Mouse (Mus musculus) neural tube, embryonic 14.5 days (tissue): ENCODE data around the gene AC170998.1. TPM values are rescaled to one million over a fixed set of nuclear protein-coding genes. Genes with fewer than 3 reads are reported as not detected.

Source experiments
- ATAC-seq: fragments of 200-750 bp; cut with Nextera tagmentation; 2 replicates; pipeline ENCODE4 v1.8.0; 2017; ENCODE audit warnings: low read depth, mild to moderate bottlenecking, moderate TSS enrichment, moderate library complexity
- H3K27ac ChIP-seq: fragments of 300-500 bp; sonication (generic); 2 replicates; pipeline ENCODE4 v1.5.1; 2014; ENCODE audit warnings: low read depth, mild to moderate bottlenecking, control low read depth, low read length, moderate library complexity, mixed read lengths
- H3K27me3 ChIP-seq: fragments of 300-500 bp; sonication (generic); 2 replicates; pipeline ENCODE4 v1.6.1; 2014; ENCODE audit warnings: low read length; ENCODE audit not compliant: control insufficient read depth, insufficient read depth
- H3K36me3 ChIP-seq: fragments of 300-500 bp; sonication (generic); 2 replicates; pipeline ENCODE4 v1.6.1; 2014; ENCODE audit warnings: low read length, mixed read lengths; ENCODE audit not compliant: control insufficient read depth, insufficient read depth
- H3K4me1 ChIP-seq: fragments of 300-500 bp; sonication (generic); 2 replicates; pipeline ENCODE4 v1.6.1; 2014; ENCODE audit warnings: low read length; ENCODE audit not compliant: control insufficient read depth, insufficient read depth
- H3K4me2 ChIP-seq: fragments of 300-500 bp; sonication (generic); 2 replicates; pipeline ENCODE4 v1.6.1; 2014; ENCODE audit warnings: mild to moderate bottlenecking, low read depth, low read length, control low read depth
- H3K4me3 ChIP-seq: fragments of 300-500 bp; sonication (generic); 2 replicates; pipeline ENCODE4 v1.5.1; 2014; ENCODE audit warnings: low read depth, low read length, control low read depth, mixed read lengths
- H3K9ac ChIP-seq: fragments of 300-500 bp; sonication (generic); replicated peaks from 2 replicates; pipeline ENCODE4 v1.6.1; 2014; ENCODE audit warnings: low read depth, mild to moderate bottlenecking, control low read depth, low read length, mixed read lengths
- H3K9me3 ChIP-seq: fragments of 300-500 bp; sonication (generic); 2 replicates; pipeline ENCODE4 v1.6.1; 2016; ENCODE audit warnings: low read length; ENCODE audit not compliant: control insufficient read depth
- WGBS: fragments of 180-500 bp; shearing (Covaris S2); extraction: QIAGEN DNeasy Blood & Tissue Kit; methylation state at CpG from one replicate; pipeline ENCODE4 v1.1.7; 2014; 5-methylcytosine and 5-hydroxymethylcytosine counted together
- polyA plus RNA-seq: library from polyadenylated mRNA; unstranded; fragments of >200 nt; fragmentation: Nextera tagmentation; extraction: Ambion mirVana; gene quantifications from 2 replicates; pipeline ENCODE4 v1.2.1, GENCODE M21; 2014

The AC170998.1 gene
- polyA plus RNA-seq, 1 experiment from 2014 or later = 2.3 TPM

DNA sequence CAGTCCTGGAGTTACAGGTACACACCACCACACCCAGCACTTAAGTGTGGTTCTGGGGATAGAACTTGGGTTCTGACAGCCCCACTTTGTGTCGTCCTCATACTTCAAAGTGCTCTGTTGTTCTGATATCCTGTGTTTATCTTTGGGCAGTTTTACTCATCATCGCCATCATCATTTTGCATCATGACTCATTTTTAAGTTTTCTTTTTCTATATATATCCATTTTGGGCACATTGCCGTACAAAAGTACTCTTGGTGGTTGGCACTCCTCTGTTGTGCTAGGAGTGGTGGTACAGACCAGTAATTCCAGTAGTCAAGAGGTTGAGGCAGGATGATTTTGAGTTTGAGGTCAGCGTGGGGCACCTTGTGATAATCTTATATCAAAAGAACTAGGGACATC, 24.7 kb upstream of the AC170998.1 start:
- peaks cover 8% of the 10 kb centered on the region; the same call in 1 of the 2 replicates for H3K4me1 ChIP-seq
- no peak overlapping the region for H3K27ac ChIP-seq
- no peaks in the 10 kb centered on the region for H3K36me3 ChIP-seq
- no peak overlapping the region for H3K9ac ChIP-seq
- H3K4me2 ChIP-seq = no peak overlapping the region
- ATAC-seq = no peak
- H3K9me3 ChIP-seq = no peaks in the 10 kb centered on the region
- WGBS = 96% methylated on average over 4 of the region's 4 CpGs
- no peak overlapping the region for H3K4me3 ChIP-seq
- H3K27me3 ChIP-seq = no peaks in the 10 kb centered on the region

DNA sequence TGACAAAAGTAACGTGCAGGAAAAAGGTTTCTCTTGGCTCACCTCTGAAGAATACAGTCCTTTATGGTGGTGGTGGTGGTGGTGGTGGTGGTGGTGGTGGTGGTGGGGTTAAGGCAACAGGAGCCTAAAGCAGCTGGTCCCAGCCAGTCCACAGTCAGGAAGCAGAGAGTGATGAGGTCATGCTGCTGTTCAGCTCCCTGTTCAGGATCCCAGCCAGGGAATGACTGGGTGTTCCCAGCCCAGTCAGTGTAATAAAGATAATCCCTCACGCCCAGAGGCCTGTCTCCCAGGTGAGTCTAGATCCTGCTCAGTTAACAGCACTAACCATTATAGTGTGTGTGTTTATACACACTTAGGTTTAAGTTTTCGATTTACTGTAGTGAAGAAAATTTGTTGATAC, 24.1 kb upstream of the AC170998.1 start:
- H3K4me3 ChIP-seq = no peak overlapping the region
- 0 out of 2 replicates have a peak, but pooled peaks cover 3% of the 10 kb centered on the region for H3K4me1 ChIP-seq
- H3K4me2 ChIP-seq = no peak overlapping the region
- H3K9me3 ChIP-seq = no peaks in the 10 kb centered on the region
- no peaks in the 10 kb centered on the region for H3K27me3 ChIP-seq
- H3K27ac ChIP-seq = no peak overlapping the region
- no peaks in the 10 kb centered on the region for H3K36me3 ChIP-seq
- WGBS = 91% methylated on average over 3 of the region's 3 CpGs
- ATAC-seq = no peak
- no peak overlapping the region for H3K9ac ChIP-seq

DNA sequence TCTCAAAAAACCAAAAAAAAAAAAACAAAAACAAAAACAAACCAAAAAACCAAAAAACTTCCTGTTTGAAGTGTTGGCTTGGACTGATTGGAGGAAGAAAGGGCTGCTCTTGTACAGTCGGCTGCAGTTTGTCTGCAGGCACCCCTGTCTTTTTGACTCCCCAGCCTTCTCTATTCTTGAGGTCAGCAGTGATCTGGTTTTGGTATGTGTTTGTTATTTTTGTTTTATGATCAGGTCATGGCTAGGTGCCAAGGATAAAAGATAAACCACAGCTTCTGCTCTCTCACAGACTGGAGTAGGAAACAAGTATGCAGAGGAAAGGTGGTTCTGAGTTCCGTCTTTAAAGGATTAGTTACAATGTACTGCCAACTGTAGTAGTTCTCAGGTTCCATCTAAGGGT, 23.2 kb upstream of the AC170998.1 start:
- H3K4me3 ChIP-seq = no peak overlapping the region
- no peaks in the 10 kb centered on the region for H3K27me3 ChIP-seq
- H3K27ac ChIP-seq = no peak overlapping the region
- H3K4me2 ChIP-seq = no peak overlapping the region
- 86% methylated on average over 2 of the region's 2 CpGs for WGBS
- H3K9me3 ChIP-seq = no peaks in the 10 kb centered on the region
- no peak for ATAC-seq
- no peaks in the 10 kb centered on the region for H3K36me3 ChIP-seq
- no peak overlapping the region for H3K9ac ChIP-seq
- no peaks in the 10 kb centered on the region for H3K4me1 ChIP-seq

DNA sequence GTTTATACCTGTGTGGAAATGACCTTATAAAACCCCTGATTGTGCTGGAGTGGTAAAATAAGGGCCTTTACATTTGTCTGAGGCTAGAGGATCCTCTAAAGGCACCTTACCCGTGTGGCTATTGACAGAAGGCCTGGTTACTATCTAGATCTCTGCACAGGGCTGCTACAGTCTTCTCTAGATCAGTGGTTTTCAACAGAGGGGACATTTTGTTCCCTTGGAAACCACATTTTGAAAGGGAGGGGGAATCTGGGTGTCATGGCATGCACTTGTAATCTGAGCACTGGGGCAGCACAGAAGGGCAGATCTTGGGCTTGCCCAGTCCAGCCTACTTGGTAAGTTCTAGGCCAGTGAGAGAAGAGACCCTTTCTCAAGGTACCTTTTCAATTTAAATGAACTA, 19.2 kb upstream of the AC170998.1 start:
- no peaks in the 10 kb centered on the region for H3K36me3 ChIP-seq
- H3K4me3 ChIP-seq = no peak overlapping the region
- H3K27ac ChIP-seq = no peak overlapping the region

DNA sequence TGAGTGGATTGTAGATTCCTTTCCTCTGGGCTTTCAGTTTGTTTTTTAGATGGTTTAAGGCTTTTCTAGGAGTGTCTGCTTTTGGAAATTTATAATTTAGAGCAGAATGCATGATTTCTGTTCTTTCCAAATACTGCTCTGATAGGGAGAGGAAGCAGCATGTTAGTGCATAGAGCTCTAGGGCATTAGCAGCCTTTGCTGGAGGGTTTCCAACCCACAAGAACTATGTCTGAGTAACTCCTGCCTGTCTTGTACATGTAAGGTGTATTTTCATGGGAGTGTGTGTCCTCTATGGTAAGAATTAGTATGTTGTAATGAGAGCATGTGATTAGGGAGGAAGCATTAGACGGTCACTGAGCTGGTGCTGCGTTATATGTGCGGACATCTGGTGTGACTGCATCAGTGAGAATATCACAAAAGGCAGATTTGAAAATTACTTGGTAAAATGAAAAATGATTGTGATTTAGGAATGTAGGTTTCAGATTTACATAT, 18.7 kb upstream of the AC170998.1 start:
- no peak overlapping the region for H3K9ac ChIP-seq
- no peak overlapping the region for H3K4me2 ChIP-seq
- peaks cover 8% of the 10 kb centered on the region; the same call in 1 of the 2 replicates for H3K4me1 ChIP-seq
- H3K36me3 ChIP-seq = no peaks in the 10 kb centered on the region
- no peaks in the 10 kb centered on the region for H3K27me3 ChIP-seq
- no peak for ATAC-seq
- no peaks in the 10 kb centered on the region for H3K9me3 ChIP-seq
- H3K4me3 ChIP-seq = no peak overlapping the region
- no peak overlapping the region for H3K27ac ChIP-seq
- WGBS = 86% methylated on average over 3 of the region's 3 CpGs

More for the DNA sequence above, 19.2 kb upstream of the AC170998.1 start:
- ATAC-seq = no peak
- H3K9ac ChIP-seq = no peak overlapping the region
- no peaks in the 10 kb centered on the region for H3K9me3 ChIP-seq
- WGBS = 42% methylated on average over 1 of the region's 1 CpGs
- peaks cover 8% of the 10 kb centered on the region; the same call in 1 of the 2 replicates for H3K4me1 ChIP-seq
- H3K27me3 ChIP-seq = no peaks in the 10 kb centered on the region
- no peak overlapping the region for H3K4me2 ChIP-seq

DNA sequence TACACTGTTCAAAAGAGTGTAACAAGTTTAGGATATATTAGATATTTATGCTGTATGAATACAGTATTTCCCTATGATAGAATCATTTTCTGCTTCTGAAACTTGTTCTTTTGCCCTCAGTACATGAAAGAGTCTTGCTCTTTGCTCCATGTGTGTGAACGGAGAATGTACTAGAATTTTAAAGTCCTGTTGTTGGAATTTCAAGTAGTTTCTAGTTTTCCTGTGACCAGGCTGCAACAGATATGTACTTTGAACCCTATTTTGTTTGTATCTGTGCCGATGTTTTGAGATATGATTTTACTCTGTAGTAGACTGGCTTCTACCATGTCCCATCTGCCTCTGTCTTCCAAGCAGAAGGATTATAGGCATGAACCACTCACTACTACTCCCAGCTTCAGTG, 18.1 kb upstream of the AC170998.1 start:
- Histone ChIP-seq H3K4me3 (no peak overlapping the region), H3K4me2 (no peak overlapping the region), H3K27ac (no peak overlapping the region), H3K9ac (no peak overlapping the region), H3K4me1 (peaks cover 8% of the 10 kb centered on the region; the same call in 1 of the 2 replicates), H3K27me3 (no peaks in the 10 kb centered on the region), H3K36me3 (no peaks in the 10 kb centered on the region), H3K9me3 (no peaks in the 10 kb centered on the region)
- WGBS = 96% methylated on average over 2 of the region's 2 CpGs
- no peak for ATAC-seq

DNA sequence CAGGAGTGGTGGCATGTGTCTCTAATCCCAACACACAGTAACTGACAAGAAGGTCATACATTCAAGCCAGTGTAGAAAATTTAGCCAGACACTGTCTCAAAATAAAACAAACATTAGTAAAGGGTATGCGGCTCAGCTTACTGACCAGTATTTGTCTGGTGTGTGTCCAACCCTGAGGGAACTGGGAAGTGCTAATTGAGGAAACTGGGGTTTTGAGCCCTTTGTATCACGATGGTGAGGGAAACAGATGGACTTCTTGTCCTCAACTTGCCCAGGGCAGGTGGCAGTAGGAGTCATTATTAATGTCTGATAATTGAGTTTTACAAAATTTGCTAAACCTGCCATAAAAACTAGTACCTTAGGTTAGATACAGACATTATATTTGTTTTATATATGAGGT, 16.9 kb upstream of the AC170998.1 start:
- Histone ChIP-seq H3K4me3 (no peak overlapping the region), H3K9ac (no peak overlapping the region), H3K36me3 (no peaks in the 10 kb centered on the region), H3K27me3 (no peaks in the 10 kb centered on the region), H3K9me3 (no peaks in the 10 kb centered on the region), H3K4me1 (peaks cover 8% of the 10 kb centered on the region; the same call in 1 of the 2 replicates), H3K27ac (no peak overlapping the region), H3K4me2 (no peak overlapping the region)
- ATAC-seq = no peak
- WGBS = 59% methylated on average over 2 of the region's 2 CpGs

DNA sequence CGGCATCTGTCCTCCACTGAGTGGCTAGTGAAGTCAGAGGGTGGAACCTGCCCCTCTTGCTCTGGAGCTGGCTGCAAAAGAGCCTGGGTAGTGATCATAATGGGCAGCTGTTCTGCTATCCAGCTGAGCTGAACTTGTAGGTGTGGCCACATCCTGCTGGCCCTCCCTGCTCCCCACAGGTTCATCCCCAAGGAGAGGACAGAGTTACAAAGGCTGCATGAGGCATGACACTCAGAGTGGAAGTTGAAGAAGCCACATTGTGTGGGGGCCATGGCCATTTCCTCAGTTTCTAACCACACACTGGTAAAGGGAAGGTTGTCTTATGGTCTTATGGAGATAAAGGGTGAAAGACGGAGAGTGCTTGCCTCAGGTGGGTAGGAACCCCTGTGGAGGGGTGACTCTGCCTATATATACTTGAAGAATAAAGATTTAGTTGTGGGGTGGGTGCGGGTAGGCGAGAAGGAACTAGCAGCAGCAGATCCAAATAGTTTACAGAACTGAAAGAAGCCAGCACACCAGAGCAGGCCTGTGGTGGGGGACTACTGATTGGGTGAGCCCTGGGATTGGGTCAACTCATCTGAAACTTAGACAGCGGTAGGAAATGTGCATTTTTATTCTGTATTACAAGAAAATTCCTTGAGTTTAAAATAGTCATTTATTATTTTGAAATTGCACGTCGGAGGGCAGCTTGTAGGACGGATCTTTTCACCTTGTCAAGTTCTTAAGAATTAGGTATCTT, 16.2 kb upstream of the AC170998.1 start:
- Histone ChIP-seq H3K27me3 (no peaks in the 10 kb centered on the region), H3K27ac (no peak overlapping the region), H3K9me3 (no peaks in the 10 kb centered on the region), H3K36me3 (no peaks in the 10 kb centered on the region; the same call in 1 of the 2 replicates), H3K9ac (no peak overlapping the region), H3K4me1 (peaks cover 8% of the 10 kb centered on the region; the same call in 1 of the 2 replicates), H3K4me2 (no peak overlapping the region), H3K4me3 (no peak overlapping the region)
- ATAC-seq = no peak
- 88% methylated on average over 8 of the region's 8 CpGs for WGBS

DNA sequence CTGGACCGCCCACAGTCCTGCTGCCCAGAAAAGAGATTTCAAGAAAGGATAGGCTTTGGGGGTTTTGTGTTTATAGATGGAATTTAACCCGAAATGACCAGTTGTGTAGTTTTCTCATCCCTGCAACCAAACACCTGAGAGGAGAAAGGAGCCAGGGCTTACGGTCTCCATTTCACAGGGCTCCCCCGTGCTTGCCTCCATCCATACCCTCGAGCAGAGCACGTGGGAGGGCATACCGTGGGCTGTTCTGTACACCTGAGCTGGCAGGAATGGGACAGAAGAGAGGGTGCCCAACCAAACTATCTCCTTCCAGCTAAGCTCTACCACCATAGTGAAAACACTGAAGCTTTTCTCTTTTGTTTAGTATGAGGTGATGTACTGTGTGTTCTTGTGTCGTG, 15.6 kb upstream of the AC170998.1 start:
- no peak overlapping the region for H3K4me3 ChIP-seq
- 95% methylated on average over 8 of the region's 8 CpGs for WGBS

More for the DNA sequence above, 15.6 kb upstream of the AC170998.1 start:
- peaks cover 8% of the 10 kb centered on the region; the same call in 1 of the 2 replicates for H3K4me1 ChIP-seq
- no peaks in the 10 kb centered on the region for H3K9me3 ChIP-seq
- H3K27me3 ChIP-seq = no peaks in the 10 kb centered on the region
- no peak for ATAC-seq
- no peak overlapping the region for H3K27ac ChIP-seq
- H3K9ac ChIP-seq = no peak overlapping the region
- no peak overlapping the region for H3K4me2 ChIP-seq
- no peaks in the 10 kb centered on the region; the same call in 1 of the 2 replicates for H3K36me3 ChIP-seq
